Mouse (Mus musculus): ENCODE data around the gene Spen. TPM values are rescaled to one million over a fixed set of nuclear protein-coding genes. Genes with fewer than 3 reads are reported as not detected.

Spen gene
- polyA plus RNA-seq, 1 experiment from 2014 or later = 5.7 TPM

DNA sequence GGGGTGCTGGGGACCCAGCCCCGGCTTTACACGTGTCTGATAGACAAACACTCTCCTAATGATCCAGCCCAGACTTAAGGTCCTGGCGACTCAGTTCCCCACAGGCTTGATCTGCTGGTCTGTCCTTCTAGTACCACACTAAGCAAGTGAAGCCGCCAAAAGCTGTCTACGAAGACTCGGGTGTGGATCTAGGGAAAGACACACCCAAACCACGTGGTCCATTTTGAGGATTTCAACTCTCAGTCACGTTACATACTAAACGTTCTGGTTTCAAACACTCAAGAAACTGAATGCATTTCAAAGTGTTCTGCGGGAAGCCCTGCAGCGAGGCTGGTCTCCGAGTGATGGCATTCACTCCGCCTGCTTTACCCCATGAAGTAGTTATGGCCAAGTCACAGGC is 27.9 kb downstream of the Spen start:
- no peak overlapping the region for H3K4me3 ChIP-seq (ENCODE audit: low read depth, low read length)
- no peak overlapping the region for H3K4me2 ChIP-seq (replicated peaks; ENCODE audit: low read depth, low read length)
- peak; percentile 33 for DNase-seq (ENCODE audit: low spot score)
- H3K27ac ChIP-seq (ENCODE audit: low read length) = no peak overlapping the region
- no peaks in the 10 kb centered on the region for H3K27me3 ChIP-seq (replicated peaks; ENCODE audit: insufficient read depth, low read length)
- no peak for TF ChIP-seq CTCF (IDR thresholded peaks at IDR 0.05)
- no peak for TF ChIP-seq EP300 (IDR thresholded peaks at IDR 0.05)
- H3K9me3 ChIP-seq (ENCODE audit: low read length) = no peaks in the 10 kb centered on the region
- WGBS = 57% methylated on average over 13 of the region's 13 CpGs
- ATAC-seq = no peak
- H3K36me3 ChIP-seq (ENCODE audit: insufficient read depth, low read length) = no peaks in the 10 kb centered on the region
- H3K9ac ChIP-seq (replicated peaks; ENCODE audit: low read depth) = no peak overlapping the region
- peaks cover 20% of the 10 kb centered on the region; the same call in 1 of the 2 replicates for H3K4me1 ChIP-seq (ENCODE audit: insufficient read depth, low read depth, low read length)

DNA sequence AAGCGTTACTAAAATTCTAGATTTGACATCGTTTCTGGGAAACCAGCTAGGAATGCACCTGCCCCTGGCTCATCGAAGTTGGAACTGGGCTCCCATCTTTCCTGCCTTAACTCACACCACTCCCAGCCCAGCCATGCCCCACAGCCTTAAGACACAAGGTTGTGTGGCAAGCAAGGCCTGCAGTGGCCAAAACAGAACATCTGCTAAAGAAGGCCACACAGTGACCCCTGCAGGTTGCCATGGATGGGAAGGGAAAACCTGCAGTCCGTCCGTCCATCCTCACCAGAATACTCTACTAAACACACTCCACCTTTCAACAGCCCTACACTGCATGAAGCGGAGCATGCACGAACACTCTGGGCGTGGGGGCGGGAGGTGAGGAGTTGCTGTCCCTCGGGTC is 31.5 kb downstream of the Spen start:
- Histone ChIP-seq H3K9me3 (ENCODE audit: low read length) (no peaks in the 10 kb centered on the region), H3K27ac (ENCODE audit: low read length) (peak overlapping the region; percentile 84), H3K27me3 (replicated peaks; ENCODE audit: insufficient read depth, low read length) (no peaks in the 10 kb centered on the region), H3K4me3 (ENCODE audit: low read depth, low read length) (no peak overlapping the region), H3K4me1 (ENCODE audit: insufficient read depth, low read depth, low read length) (peaks cover 15% of the 10 kb centered on the region; the same call in 1 of the 2 replicates), H3K4me2 (replicated peaks; ENCODE audit: low read depth, low read length) (peak overlapping the region; percentile 30), H3K9ac (replicated peaks; ENCODE audit: low read depth) (no peak overlapping the region), H3K36me3 (ENCODE audit: insufficient read depth, low read length) (no peaks in the 10 kb centered on the region)
- ATAC-seq (peak; percentile 37), DNase-seq (ENCODE audit: low spot score) (peak; percentile 43)
- 54% methylated on average over 10 of the region's 10 CpGs for WGBS
- TF ChIP-seq CTCF (IDR thresholded peaks at IDR 0.05) (peak; percentile 65), EP300 (IDR thresholded peaks at IDR 0.05) (no peak)

DNA sequence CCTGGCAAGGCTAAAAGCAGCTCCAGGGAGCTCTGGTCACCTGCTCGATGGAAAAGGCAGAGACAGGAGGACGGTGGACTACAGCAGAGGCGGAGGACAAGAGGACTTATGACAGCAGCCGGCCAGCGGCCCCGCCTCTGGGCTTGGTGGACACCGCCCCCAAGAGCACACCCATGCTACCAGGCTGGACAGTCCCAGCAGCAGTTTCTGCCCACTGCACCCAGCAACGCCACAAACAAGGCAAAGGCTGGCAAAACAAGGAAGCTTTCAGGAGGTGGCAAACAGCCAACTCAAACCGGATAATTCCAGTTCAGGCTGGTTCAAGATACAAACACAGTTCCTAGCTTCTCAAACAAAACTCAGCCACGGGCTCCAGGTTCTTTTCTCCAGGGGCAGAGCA is 32.0 kb downstream of the Spen start:
- H3K4me2 ChIP-seq (replicated peaks; ENCODE audit: low read depth, low read length) = peak overlapping the region; percentile 30
- H3K27ac ChIP-seq (ENCODE audit: low read length) = peak overlapping the region; percentile 84
- H3K9me3 ChIP-seq (ENCODE audit: low read length) = no peaks in the 10 kb centered on the region
- peak; percentile 93 for ATAC-seq
- H3K27me3 ChIP-seq (replicated peaks; ENCODE audit: insufficient read depth, low read length) = no peaks in the 10 kb centered on the region
- 17% methylated on average over 10 of the region's 10 CpGs for WGBS
- H3K4me3 ChIP-seq (ENCODE audit: low read depth, low read length) = no peak overlapping the region
- H3K9ac ChIP-seq (replicated peaks; ENCODE audit: low read depth) = no peak overlapping the region
- TF ChIP-seq CTCF (IDR thresholded peaks at IDR 0.05) = no peak
- peak; percentile 85 for TF ChIP-seq EP300 (IDR thresholded peaks at IDR 0.05)
- no peaks in the 10 kb centered on the region for H3K36me3 ChIP-seq (ENCODE audit: insufficient read depth, low read length)
- H3K4me1 ChIP-seq (ENCODE audit: insufficient read depth, low read depth, low read length) = peaks cover 15% of the 10 kb centered on the region
- peak; percentile 93 for DNase-seq (ENCODE audit: low spot score)

DNA sequence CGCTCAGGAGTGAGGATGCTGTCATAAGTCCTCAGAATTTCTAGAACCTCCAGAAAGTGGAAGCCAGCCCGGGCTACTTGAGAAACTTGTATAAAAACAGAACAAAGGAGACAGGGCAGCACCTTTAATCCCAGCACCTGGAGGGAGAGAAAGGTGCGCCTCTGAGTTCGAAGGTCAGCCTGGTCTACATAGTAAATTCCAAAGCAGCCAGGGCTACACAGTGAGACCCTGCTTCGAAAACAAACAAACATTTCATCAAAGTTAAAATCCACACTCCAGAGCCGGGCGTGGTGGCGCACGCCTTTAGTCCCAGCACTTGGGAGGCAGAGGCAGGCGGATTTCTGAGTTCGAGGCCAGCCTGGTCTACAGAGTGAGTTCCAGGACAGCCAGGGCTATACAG is 32.6 kb downstream of the Spen start:
- TF ChIP-seq CTCF (IDR thresholded peaks at IDR 0.05) (no peak), EP300 (IDR thresholded peaks at IDR 0.05) (no peak)
- Histone ChIP-seq H3K4me3 (ENCODE audit: low read depth, low read length) (no peak overlapping the region), H3K27ac (ENCODE audit: low read length) (0 out of 2 replicates have a peak overlapping the region, but pooled peaks have one; percentile 3)

DNA sequence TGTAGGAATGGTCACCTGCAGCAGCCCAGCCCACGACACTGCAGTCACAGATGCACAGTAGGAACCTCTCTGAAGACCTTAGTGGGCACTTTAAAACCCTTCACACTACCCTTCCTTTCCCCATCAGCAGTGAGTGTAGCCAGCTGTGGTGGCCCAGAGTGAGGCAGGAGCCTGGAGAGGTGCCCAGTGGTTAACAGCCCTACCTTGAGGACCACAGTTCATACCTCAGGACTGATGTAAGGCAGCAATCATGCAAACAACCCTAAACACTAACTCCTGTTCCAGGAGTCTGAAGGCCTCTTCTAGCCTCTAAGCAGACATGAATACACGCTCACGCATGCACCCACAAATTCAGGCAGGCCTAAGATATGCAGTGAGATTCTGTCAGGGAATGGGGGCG is 33.9 kb downstream of the Spen start:
- TF ChIP-seq EP300 (IDR thresholded peaks at IDR 0.05) (no peak), CTCF (IDR thresholded peaks at IDR 0.05) (no peak)
- ATAC-seq (peak; percentile 56), DNase-seq (ENCODE audit: low spot score) (peak; percentile 64)
- no peak overlapping the region for H3K9ac ChIP-seq (replicated peaks; ENCODE audit: low read depth)
- no peak overlapping the region for H3K4me2 ChIP-seq (replicated peaks; ENCODE audit: low read depth, low read length)
- no peaks in the 10 kb centered on the region for H3K27me3 ChIP-seq (replicated peaks; ENCODE audit: insufficient read depth, low read length)
- no peaks in the 10 kb centered on the region for H3K36me3 ChIP-seq (ENCODE audit: insufficient read depth, low read length)
- H3K4me1 ChIP-seq (ENCODE audit: insufficient read depth, low read depth, low read length) = peaks cover 20% of the 10 kb centered on the region
- no peak overlapping the region for H3K27ac ChIP-seq (ENCODE audit: low read length)
- H3K4me3 ChIP-seq (ENCODE audit: low read depth, low read length) = no peak overlapping the region
- no peaks in the 10 kb centered on the region for H3K9me3 ChIP-seq (ENCODE audit: low read length)
- 75% methylated on average over 4 of the region's 4 CpGs for WGBS

More for the DNA sequence above, 32.6 kb downstream of the Spen start:
- ATAC-seq (no peak), DNase-seq (ENCODE audit: low spot score) (no peak)
- H3K4me1 ChIP-seq (ENCODE audit: insufficient read depth, low read depth, low read length) = peaks cover 17% of the 10 kb centered on the region
- no peaks in the 10 kb centered on the region for H3K27me3 ChIP-seq (replicated peaks; ENCODE audit: insufficient read depth, low read length)
- no peaks in the 10 kb centered on the region for H3K9me3 ChIP-seq (ENCODE audit: low read length)
- no peaks in the 10 kb centered on the region for H3K36me3 ChIP-seq (ENCODE audit: insufficient read depth, low read length)
- 87% methylated on average over 9 of the region's 11 CpGs for WGBS
- no peak overlapping the region for H3K4me2 ChIP-seq (replicated peaks; ENCODE audit: low read depth, low read length)
- H3K9ac ChIP-seq (replicated peaks; ENCODE audit: low read depth) = no peak overlapping the region

DNA sequence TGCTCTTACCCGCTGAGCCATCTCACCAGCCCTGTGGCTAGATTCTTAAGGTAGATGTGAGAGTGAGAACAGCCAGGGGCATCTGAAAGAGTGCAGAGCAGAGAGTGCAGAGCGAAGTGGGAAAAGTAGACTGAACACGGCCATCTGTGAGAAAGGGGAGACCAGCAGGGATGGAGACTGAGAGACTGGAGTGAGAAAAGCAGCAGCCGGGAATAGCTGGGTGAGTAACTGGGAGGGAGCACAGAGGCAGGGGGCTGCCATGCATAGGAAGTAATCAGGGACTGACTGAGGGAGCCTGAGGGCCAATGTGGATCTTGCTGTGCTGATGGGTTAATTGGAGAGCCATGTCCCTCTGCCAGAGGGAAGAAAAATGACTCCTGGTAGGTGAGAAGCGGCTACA is 35.7 kb downstream of the Spen start:
- Histone ChIP-seq H3K27ac (ENCODE audit: low read length) (no peak overlapping the region), H3K36me3 (ENCODE audit: insufficient read depth, low read length) (no peaks in the 10 kb centered on the region), H3K9me3 (ENCODE audit: low read length) (no peaks in the 10 kb centered on the region), H3K4me1 (ENCODE audit: insufficient read depth, low read depth, low read length) (peaks cover 15% of the 10 kb centered on the region), H3K27me3 (replicated peaks; ENCODE audit: insufficient read depth, low read length) (no peaks in the 10 kb centered on the region), H3K9ac (replicated peaks; ENCODE audit: low read depth) (no peak overlapping the region), H3K4me3 (ENCODE audit: low read depth, low read length) (no peak overlapping the region), H3K4me2 (replicated peaks; ENCODE audit: low read depth, low read length) (no peak overlapping the region)
- TF ChIP-seq CTCF (IDR thresholded peaks at IDR 0.05) (no peak), EP300 (IDR thresholded peaks at IDR 0.05) (no peak)
- ATAC-seq = no peak
- DNase-seq (ENCODE audit: low spot score) = no peak
- 76% methylated on average over 5 of the region's 5 CpGs for WGBS

DNA sequence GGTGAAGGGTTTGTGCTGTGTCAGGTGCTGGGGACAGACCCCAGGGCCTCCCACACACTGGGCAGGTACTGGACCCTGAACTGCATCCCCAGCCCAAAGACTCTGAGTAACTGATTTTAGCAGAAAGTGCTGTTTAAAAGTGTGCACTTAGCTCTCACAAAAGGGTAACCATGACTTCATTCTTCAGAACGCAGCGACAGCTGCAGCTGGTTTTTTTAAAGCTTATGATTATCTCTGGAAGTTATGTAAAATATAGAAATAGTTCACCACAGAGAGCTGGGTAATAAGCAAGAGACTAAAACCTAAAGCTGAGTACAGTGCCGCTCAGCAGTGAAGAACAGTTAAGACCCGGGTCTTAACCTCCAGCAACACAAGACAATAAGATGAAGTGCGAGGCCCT is 37.3 kb downstream of the Spen start:
- no peak overlapping the region for H3K9ac ChIP-seq (replicated peaks; ENCODE audit: low read depth)
- H3K27ac ChIP-seq (ENCODE audit: low read length) = no peak overlapping the region
- 61% methylated on average over 5 of the region's 5 CpGs for WGBS

More for the DNA sequence above, 37.3 kb downstream of the Spen start:
- Histone ChIP-seq H3K27me3 (replicated peaks; ENCODE audit: insufficient read depth, low read length) (no peaks in the 10 kb centered on the region), H3K36me3 (ENCODE audit: insufficient read depth, low read length) (no peaks in the 10 kb centered on the region), H3K9me3 (ENCODE audit: low read length) (no peaks in the 10 kb centered on the region), H3K4me1 (ENCODE audit: insufficient read depth, low read depth, low read length) (peaks cover 5% of the 10 kb centered on the region), H3K4me2 (replicated peaks; ENCODE audit: low read depth, low read length) (no peak overlapping the region), H3K4me3 (ENCODE audit: low read depth, low read length) (no peak overlapping the region)
- TF ChIP-seq EP300 (IDR thresholded peaks at IDR 0.05) = no peak
- no peak for TF ChIP-seq CTCF (IDR thresholded peaks at IDR 0.05)
- DNase-seq (ENCODE audit: low spot score) (peak; percentile 28), ATAC-seq (no peak)
